Mouse (Mus musculus) hindbrain, embryonic 15.5 days (tissue): ENCODE measurements at regions not wholly inside any gene's neighbourhood (a gene's known extent, or its start where the extent isn't known, plus 50 kb on each side); places are given as distances from the start of the nearest gene placed in this dataset.

Experiments used
- ATAC-seq: fragments of 200-750 bp; cut with Nextera tagmentation; 2 replicates; pipeline ENCODE4 v1.8.0; 2017; ENCODE audit warnings: low read depth, moderate number of reproducible peaks, moderate TSS enrichment; ENCODE audit not compliant: low FRiP score
- H3K27ac ChIP-seq: fragments of 300-500 bp; sonication (generic); replicated peaks from 2 replicates; pipeline ENCODE4 v1.5.1; 2015; ENCODE audit warnings: mild to moderate bottlenecking, inconsistent platforms
- H3K27me3 ChIP-seq: fragments of 300-500 bp; sonication (generic); 2 replicates; pipeline ENCODE4 v1.6.1; 2015; ENCODE audit warnings: control low read depth, inconsistent platforms
- H3K36me3 ChIP-seq: fragments of 300-500 bp; sonication (generic); 2 replicates; pipeline ENCODE4 v1.6.1; 2015; ENCODE audit warnings: control low read depth, inconsistent platforms
- H3K4me1 ChIP-seq: fragments of 300-500 bp; sonication (generic); replicated peaks from 2 replicates; pipeline ENCODE4 v1.6.1; 2015; ENCODE audit warnings: control low read depth, inconsistent platforms
- H3K4me2 ChIP-seq: fragments of 300-500 bp; sonication (generic); 2 replicates; pipeline ENCODE4 v1.6.1; 2015; ENCODE audit warnings: moderate library complexity, mild to moderate bottlenecking, inconsistent platforms
- H3K4me3 ChIP-seq: fragments of 300-500 bp; sonication (generic); 2 replicates; pipeline ENCODE4 v1.5.1; 2015; ENCODE audit warnings: mild to moderate bottlenecking, inconsistent platforms
- H3K9ac ChIP-seq: fragments of 300-500 bp; sonication (generic); 2 replicates; pipeline ENCODE4 v1.6.1; 2015; ENCODE audit warnings: inconsistent platforms
- H3K9me3 ChIP-seq: fragments of 300-500 bp; sonication (generic); 2 replicates; pipeline ENCODE4 v1.6.1; 2016; ENCODE audit warnings: control low read depth, inconsistent platforms
- WGBS: fragments of 180-500 bp; shearing (Covaris S2); methylation state at CpG from one replicate; pipeline ENCODE4 v1.1.7; 2015; 5-methylcytosine and 5-hydroxymethylcytosine counted together

GRCm38 (mm10) chr3:35482296-35482695, 271.6 kb upstream of the Atp11b start:
- H3K9me3 ChIP-seq = no peaks in the 10 kb centered on the region
- no peaks in the 10 kb centered on the region for H3K36me3 ChIP-seq
- peak overlapping the region; percentile 19; the same call in 1 of the 2 replicates for H3K27ac ChIP-seq
- no peaks in the 10 kb centered on the region; the same call in 1 of the 2 replicates for H3K27me3 ChIP-seq
- WGBS = 3% methylated on average over 6 of the region's 6 CpGs
- peak; percentile 64; the same call in 1 of the 2 replicates for ATAC-seq
- peak overlapping the region; percentile 44 for H3K4me2 ChIP-seq
- H3K4me3 ChIP-seq = peak overlapping the region; percentile 4; the same call in 1 of the 2 replicates
- H3K4me1 ChIP-seq = peaks cover 12% of the 10 kb centered on the region
- H3K9ac ChIP-seq = 0 out of 2 replicates have a peak overlapping the region, but pooled peaks have one; percentile 2

- Histone ChIP-seq H3K9me3 (no peaks in the 10 kb centered on the region), H3K27ac (no peak overlapping the region), H3K4me2 (no peak overlapping the region), H3K36me3 (no peaks in the 10 kb centered on the region), H3K4me1 (peaks cover 12% of the 10 kb centered on the region), H3K4me3 (no peak overlapping the region), H3K27me3 (no peaks in the 10 kb centered on the region; the same call in 1 of the 2 replicates), H3K9ac (no peak overlapping the region)
- ATAC-seq = no peak
- 55% methylated on average over 10 of the region's 10 CpGs for WGBS
These were observed 271.1 kb upstream of the Atp11b start for GRCm38 (mm10) chr3:35482759-35483158.

- Histone ChIP-seq H3K4me2 (no peak overlapping the region), H3K9me3 (no peaks in the 10 kb centered on the region), H3K27ac (no peak overlapping the region), H3K4me3 (no peak overlapping the region), H3K36me3 (no peaks in the 10 kb centered on the region), H3K27me3 (no peaks in the 10 kb centered on the region), H3K4me1 (no peaks in the 10 kb centered on the region), H3K9ac (no peak overlapping the region)
- WGBS = 69% methylated on average over 9 of the region's 9 CpGs
- no peak for ATAC-seq
These were observed 257.7 kb upstream of the Atp11b start for GRCm38 (mm10) chr3:35496027-35496824.

- no peak for ATAC-seq
- 0 out of 2 replicates have a peak, but pooled peaks cover 3% of the 10 kb centered on the region for H3K9me3 ChIP-seq
- no peak overlapping the region for H3K4me2 ChIP-seq
- no peak overlapping the region for H3K27ac ChIP-seq
- no peak overlapping the region for H3K4me3 ChIP-seq
- WGBS = 63% methylated on average over 1 of the region's 1 CpGs
- H3K9ac ChIP-seq = no peak overlapping the region
- H3K4me1 ChIP-seq = no peaks in the 10 kb centered on the region
- no peaks in the 10 kb centered on the region for H3K27me3 ChIP-seq
- H3K36me3 ChIP-seq = no peaks in the 10 kb centered on the region
These were observed 243.6 kb upstream of the Atp11b start for GRCm38 (mm10) chr3:35510314-35510713.

DNA sequence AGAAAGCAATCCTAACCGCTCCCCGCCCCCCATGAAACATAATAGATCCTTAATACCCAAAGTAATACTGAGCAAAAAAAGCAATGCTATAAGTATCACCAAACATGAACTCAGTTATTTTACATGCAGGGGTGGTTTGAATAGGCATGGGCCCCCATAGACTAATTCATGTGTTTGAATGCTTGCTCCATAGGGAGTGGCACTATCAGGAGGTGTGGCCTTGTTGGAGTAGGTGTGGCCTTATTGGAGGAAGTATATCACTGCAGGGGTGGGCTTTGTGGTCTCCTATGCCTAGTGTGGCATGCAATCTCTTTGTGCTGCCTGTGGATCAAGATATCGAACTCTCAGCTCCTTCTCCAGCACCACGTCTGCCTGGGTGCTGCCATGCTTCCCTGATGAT, 237.4 kb upstream of the Atp11b start:
- ATAC-seq = no peak
- 80% methylated on average over 4 of the region's 4 CpGs for WGBS
- 0 out of 2 replicates have a peak, but pooled peaks cover 3% of the 10 kb centered on the region for H3K9me3 ChIP-seq
- H3K9ac ChIP-seq = no peak overlapping the region
- no peaks in the 10 kb centered on the region for H3K27me3 ChIP-seq
- H3K27ac ChIP-seq = no peak overlapping the region
- H3K4me1 ChIP-seq = no peaks in the 10 kb centered on the region
- H3K4me2 ChIP-seq = no peak overlapping the region
- no peaks in the 10 kb centered on the region for H3K36me3 ChIP-seq
- no peak overlapping the region for H3K4me3 ChIP-seq

GRCm38 (mm10) chr3:35520131-35520530, 233.8 kb upstream of the Atp11b start:
- Histone ChIP-seq H3K27ac (no peak overlapping the region), H3K36me3 (no peaks in the 10 kb centered on the region), H3K27me3 (no peaks in the 10 kb centered on the region), H3K9ac (no peak overlapping the region), H3K4me2 (no peak overlapping the region), H3K9me3 (no peaks in the 10 kb centered on the region), H3K4me1 (no peaks in the 10 kb centered on the region), H3K4me3 (no peak overlapping the region)
- 72% methylated on average over 3 of the region's 3 CpGs for WGBS
- ATAC-seq = no peak

DNA sequence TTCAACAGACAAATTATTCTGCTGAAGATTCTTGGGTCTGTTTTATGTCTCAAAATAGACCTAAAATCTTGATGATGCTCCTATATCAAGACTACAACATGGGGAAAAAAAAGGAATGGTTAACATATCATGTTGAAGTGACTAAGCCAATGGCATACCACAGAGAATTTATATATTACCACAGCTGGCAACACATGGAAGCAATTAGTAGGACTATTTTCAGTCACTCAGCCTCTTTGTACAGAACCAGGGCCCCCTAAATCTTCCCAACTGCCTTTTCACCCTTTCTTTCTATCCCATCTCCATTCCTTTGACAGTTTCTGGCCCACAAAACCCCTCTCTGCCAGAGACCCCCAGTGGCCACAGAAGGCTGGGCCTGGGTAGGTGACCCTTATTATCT, 206.2 kb upstream of the Atp11b start:
- no peak overlapping the region for H3K9ac ChIP-seq
- no peaks in the 10 kb centered on the region for H3K27me3 ChIP-seq
- ATAC-seq = no peak
- no peaks in the 10 kb centered on the region for H3K36me3 ChIP-seq
- H3K9me3 ChIP-seq = no peaks in the 10 kb centered on the region
- no peak overlapping the region for H3K4me3 ChIP-seq
- H3K27ac ChIP-seq = no peak overlapping the region
- H3K4me2 ChIP-seq = no peak overlapping the region
- no peaks in the 10 kb centered on the region for H3K4me1 ChIP-seq

DNA sequence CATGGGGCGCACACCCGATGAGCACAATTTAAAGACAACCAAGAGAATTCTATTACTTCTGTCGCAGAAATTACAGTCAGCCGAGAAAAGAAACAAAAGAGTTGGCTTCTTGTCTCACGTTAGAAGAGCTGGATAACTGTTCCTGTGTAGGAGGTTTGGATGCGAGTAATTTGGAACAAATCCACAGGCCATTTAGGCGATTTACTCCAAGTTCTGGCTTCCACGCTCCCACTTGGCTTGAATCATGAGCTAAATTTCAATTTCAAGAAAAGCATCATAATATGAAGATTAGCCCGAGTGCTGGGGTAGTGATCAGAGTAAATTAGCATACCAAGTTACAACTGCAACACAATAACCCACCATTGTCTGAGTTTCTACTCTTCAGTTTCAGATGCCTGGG, 202.1 kb upstream of the Atp11b start:
- no peaks in the 10 kb centered on the region for H3K9me3 ChIP-seq
- no peak for ATAC-seq
- no peak overlapping the region for H3K9ac ChIP-seq
- H3K4me3 ChIP-seq = no peak overlapping the region
- no peaks in the 10 kb centered on the region for H3K36me3 ChIP-seq
- WGBS = 74% methylated on average over 9 of the region's 9 CpGs
- no peak overlapping the region for H3K4me2 ChIP-seq
- H3K4me1 ChIP-seq = no peaks in the 10 kb centered on the region
- H3K27me3 ChIP-seq = no peaks in the 10 kb centered on the region
- H3K27ac ChIP-seq = no peak overlapping the region

GRCm38 (mm10) chr3:35560425-35560824, 193.5 kb upstream of the Atp11b start:
- H3K27ac ChIP-seq = no peak overlapping the region
- no peak for ATAC-seq
- no peaks in the 10 kb centered on the region for H3K36me3 ChIP-seq
- H3K4me1 ChIP-seq = no peaks in the 10 kb centered on the region
- no peak overlapping the region for H3K9ac ChIP-seq
- no peak overlapping the region for H3K4me3 ChIP-seq
- no peak overlapping the region for H3K4me2 ChIP-seq
- H3K27me3 ChIP-seq = no peaks in the 10 kb centered on the region
- 85% methylated on average over 10 of the region's 10 CpGs for WGBS
- no peaks in the 10 kb centered on the region for H3K9me3 ChIP-seq

GRCm38 (mm10) chr3:35574402-35574801, 179.5 kb upstream of the Atp11b start:
- ATAC-seq = peak; percentile 87
- no peak overlapping the region for H3K9ac ChIP-seq
- H3K4me1 ChIP-seq = 0 out of 2 replicates have a peak, but pooled peaks cover 2% of the 10 kb centered on the region
- no peak overlapping the region for H3K4me3 ChIP-seq
- H3K4me2 ChIP-seq = no peak overlapping the region
- 9% methylated on average over 10 of the region's 10 CpGs for WGBS
- H3K27ac ChIP-seq = no peak overlapping the region
- H3K36me3 ChIP-seq = no peaks in the 10 kb centered on the region
- no peaks in the 10 kb centered on the region for H3K9me3 ChIP-seq
- no peaks in the 10 kb centered on the region for H3K27me3 ChIP-seq
